Mouse (Mus musculus): ENCODE measurements around the gene Vps37b.

DNA sequence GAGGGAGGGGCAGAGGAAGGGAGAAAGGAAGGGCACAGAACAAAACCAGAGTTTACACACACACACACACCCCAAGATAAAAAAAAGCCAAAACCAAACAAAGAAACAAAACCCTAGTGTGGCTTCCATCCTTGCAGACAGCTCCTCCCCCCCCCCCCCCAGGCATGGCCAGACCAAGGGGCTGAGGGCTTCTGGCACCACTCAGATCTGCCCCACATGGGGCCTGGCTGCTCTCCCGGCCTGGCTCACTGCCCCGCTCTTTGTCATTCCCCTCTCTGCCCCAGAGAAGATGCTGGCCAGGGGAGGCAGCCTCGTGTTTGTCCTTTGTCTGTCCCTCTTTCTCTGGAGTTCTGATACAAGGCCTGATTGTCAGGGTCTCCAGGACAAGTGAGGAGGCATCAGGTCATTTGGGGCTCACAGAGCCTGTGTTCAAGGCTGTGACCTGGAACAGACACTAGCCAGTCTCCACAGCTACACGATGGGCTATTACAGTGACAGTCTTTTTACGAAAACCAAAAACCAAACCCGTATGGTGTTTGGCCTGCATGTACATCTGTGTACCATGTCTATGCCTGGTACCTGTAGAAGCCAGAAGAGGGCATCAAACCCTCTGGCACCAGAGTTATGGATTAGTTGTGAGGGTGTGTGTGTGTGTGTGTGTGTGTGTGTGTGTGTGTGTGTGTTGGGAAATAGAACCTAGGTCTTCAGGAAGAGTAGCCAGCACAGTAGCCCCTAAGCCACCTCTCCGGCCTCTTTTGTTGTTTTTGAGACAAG is 38.6 kb downstream of the Vps37b start:
- TF ChIP-seq CTCF (IDR thresholded peaks at IDR 0.05; ENCODE audit: low read depth) (peak; percentile 30; the same call in 1 of the 2 replicates), EP300 (IDR thresholded peaks at IDR 0.05; ENCODE audit: low read depth) (no peak)
